ENCODE assay signal across 22 mouse cellular contexts in genomic region chr3:133366096-133366495, GRCm38 (mm10). TPM values are rescaled to one million over a fixed set of nuclear protein-coding genes. Genes with fewer than 3 reads are reported as not detected.
DNase-seq lines count a peak whose midpoint lies in the region; ATAC-seq lines count a peak whose summit lies in the region.
"Had no signal": no experiment of that assay in that cellular context is flagged by ENCODE, and none has a peak within 500 bp of the region (broad histone marks: within the 10 kb centered on the region; RNA-seq: fewer than 3 reads in every experiment).

No protein-coding gene starts in this region.

- H3K9ac ChIP-seq in limb, embryonic 11.5 days (ENCODE audit: low read length) = no peak overlapping the region
- no peak overlapping the region for H3K9ac ChIP-seq in hindbrain, embryonic 11.5 days (ENCODE audit: low read depth, low read length)
- H3K9ac ChIP-seq: forebrain, embryonic 13.5 days; hindbrain, embryonic 13.5 days; intestine, embryonic 15.5 days had no signal

- H3K27me3 ChIP-seq in limb, embryonic 11.5 days (ENCODE audit: control insufficient read depth, insufficient read depth, low read length) = no peaks in the 10 kb centered on the region
- no peaks in the 10 kb centered on the region for H3K27me3 ChIP-seq in limb, embryonic 10.5 days (ENCODE audit: low read depth, poor library complexity, severe bottlenecking)
- no peaks in the 10 kb centered on the region for H3K27me3 ChIP-seq in hindbrain, embryonic 11.5 days (ENCODE audit: control insufficient read depth, insufficient read depth, low read length)
- H3K27me3 ChIP-seq: forebrain, embryonic 13.5 days; hindbrain, embryonic 13.5 days; intestine, embryonic 15.5 days had no signal

- H3K9me3 ChIP-seq in limb, embryonic 11.5 days (ENCODE audit: control insufficient read depth, low read length) = no peaks in the 10 kb centered on the region
- no peaks in the 10 kb centered on the region for H3K9me3 ChIP-seq in limb, embryonic 10.5 days (replicated peaks)
- no peaks in the 10 kb centered on the region for H3K9me3 ChIP-seq in hindbrain, embryonic 11.5 days (ENCODE audit: control insufficient read depth, low read length)
- H3K9me3 ChIP-seq: forebrain, embryonic 10.5 days; forebrain, embryonic 13.5 days; hindbrain, embryonic 13.5 days; intestine, embryonic 15.5 days had no signal

- peaks cover 2% of the 10 kb centered on the region; the same call in 1 of the 2 replicates for H3K4me1 ChIP-seq in limb, embryonic 11.5 days (ENCODE audit: control insufficient read depth, insufficient read depth, low read length)
- peaks cover 20% of the 10 kb centered on the region for H3K4me1 ChIP-seq in limb, embryonic 10.5 days
- no peaks in the 10 kb centered on the region for H3K4me1 ChIP-seq in hindbrain, embryonic 11.5 days (replicated peaks; ENCODE audit: control insufficient read depth, insufficient read depth, low read length)
- H3K4me1 ChIP-seq: forebrain, embryonic 10.5 days; forebrain, embryonic 13.5 days; hindbrain, embryonic 13.5 days; intestine, embryonic 15.5 days had no signal

- 82% methylated on average over 9 of the region's 9 CpGs for WGBS in limb, embryonic 11.5 days
- 82% methylated on average over 9 of the region's 9 CpGs for WGBS in limb, embryonic 10.5 days
- WGBS in hindbrain, embryonic 11.5 days = 89% methylated on average over 9 of the region's 9 CpGs

- no peak overlapping the region for H3K4me3 ChIP-seq in limb, embryonic 11.5 days (ENCODE audit: low read depth, low read length)
- H3K4me3 ChIP-seq in limb, embryonic 10.5 days = no peak overlapping the region
- no peak overlapping the region for H3K4me3 ChIP-seq in hindbrain, embryonic 11.5 days (ENCODE audit: low read depth, low read length)
- H3K4me3 ChIP-seq: forebrain, embryonic 10.5 days; forebrain, embryonic 13.5 days; hindbrain, embryonic 13.5 days; intestine, embryonic 15.5 days had no signal

- no peaks in the 10 kb centered on the region for H3K36me3 ChIP-seq in limb, embryonic 11.5 days (ENCODE audit: control insufficient read depth, insufficient read depth, low read length)
- peaks cover 9% of the 10 kb centered on the region for H3K36me3 ChIP-seq in limb, embryonic 10.5 days
- no peaks in the 10 kb centered on the region for H3K36me3 ChIP-seq in hindbrain, embryonic 11.5 days (ENCODE audit: control insufficient read depth, insufficient read depth, low read length)

- no peak for DNase-seq in limb, embryonic 11.5 days (ENCODE audit: low spot score)
- no peak for DNase-seq in limb, embryonic 10.5 days (ENCODE audit: low spot score)
- DNase-seq in ES-CJ7 (ENCODE audit: low read depth, low spot score) = peak; percentile 49
- DNase-seq in WW6 (ENCODE audit: low read depth, low spot score) = peak; percentile 26
- no peak for DNase-seq in hindbrain, embryonic 11.5 days (ENCODE audit: low spot score)
- no peak for DNase-seq in adipocyte (ENCODE audit: low spot score)
- DNase-seq: adrenal gland, adult 8-10 months; adrenal gland, postnatal 25 days; cerebellum, adult 11-12 months; cerebellum, adult 8-10 months; cerebellum, postnatal 10 days; cerebellum, postnatal 36 days; embryo, embryonic 11 days; gastrocnemius, postnatal 10 days; gastrocnemius, postnatal 36 days had no signal

- ATAC-seq in limb, embryonic 11.5 days (ENCODE audit: insufficient number of reproducible peaks, low FRiP score, low TSS enrichment, low read depth) = 0 out of 2 replicates have a peak, but pooled peaks have one; percentile 18
- no peak for ATAC-seq in hindbrain, embryonic 11.5 days (ENCODE audit: low FRiP score)
- ATAC-seq: forebrain, embryonic 13.5 days; forebrain, embryonic 16.5 days; hindbrain, embryonic 16.5 days; intestine, embryonic 15.5 days had no signal

- no peak overlapping the region for H3K4me2 ChIP-seq in limb, embryonic 11.5 days (ENCODE audit: low read depth, severe bottlenecking)
- no peak overlapping the region for H3K4me2 ChIP-seq in hindbrain, embryonic 11.5 days (replicated peaks; ENCODE audit: low read depth, low read length)
- H3K4me2 ChIP-seq: forebrain, embryonic 13.5 days; heart, embryonic 11.5 days; hindbrain, embryonic 13.5 days; intestine, embryonic 15.5 days had no signal

- H3K27ac ChIP-seq in limb, embryonic 11.5 days (replicated peaks; ENCODE audit: low read depth, low read length) = no peak overlapping the region
- H3K27ac ChIP-seq in limb, embryonic 10.5 days = no peak overlapping the region
- H3K27ac ChIP-seq in hindbrain, embryonic 11.5 days (ENCODE audit: low read depth, low read length) = no peak overlapping the region
- H3K27ac ChIP-seq: forebrain, embryonic 10.5 days; forebrain, embryonic 13.5 days; hindbrain, embryonic 13.5 days; intestine, embryonic 15.5 days had no signal

RNA-seq across cellular contexts. Expression of gene Ppa2, which starts 56.2 kb away (rescaled TPM):
- polyA plus RNA-seq in limb, embryonic 11.5 days (2014; fragmentation: Nextera tagmentation; extraction: Ambion mirVana) = 78.4 and 85.8 TPM in 2 replicates
- 81.7 and 95.4 TPM in 2 replicates for polyA plus RNA-seq in limb, embryonic 10.5 days (2016; fragmentation: Nextera tagmentation; extraction: Ambion mirVana)
- 84.9 and 86.4 TPM in 2 replicates for polyA plus RNA-seq in hindbrain, embryonic 11.5 days (2014; fragmentation: Nextera tagmentation; extraction: Ambion mirVana)

Comparison
In these comparisons a context has a peak if more than half of its experiments do, and no peak if none do; other contexts are left out.
1. DNase-seq: peak in ES-CJ7 (single experiment) and WW6 (single experiment); none in limb, embryonic 11.5 days (single experiment), limb, embryonic 10.5 days (single experiment), hindbrain, embryonic 11.5 days (single experiment) and adipocyte (single experiment).